Mouse (Mus musculus): ENCODE data around the gene Nos1.

GRCm38 (mm10) chr5:118008344-118008743 is 227.5 kb downstream of the Nos1 start:
- TF ChIP-seq GATA1 (IDR thresholded peaks at IDR 0.05; ENCODE audit: borderline replicate concordance, low read length) (no peak), FLI1 (IDR thresholded peaks at IDR 0.05; ENCODE audit: low read length) (no peak)

All from megakaryocyte, embryonic 14.5 days (primary cell).